Mouse (Mus musculus) cerebellum, postnatal 10 days (tissue): ENCODE results near the gene Olfr1461.

ENCODE experiments used
- DNase-seq, 2 experiments: peaks; one replicate each; pipeline ENCODE4 v3.0.0; 2021; ENCODE audit warnings: mixed read lengths in 2 of 2

Gene Olfr1461

GRCm38 (mm10) chr19:13162700-13163099 is at the start of gene Olfr1461:
Gene Olfr1461 (plus strand): TSS chr19:13163000.
- no peak for DNase-seq

- no peak for DNase-seq
Measured at GRCm38 (mm10) chr19:13149449-13149848, 13.4 kb upstream of the Olfr1461 start, which contains the start of gene Olfr1459. Gene Olfr1459 (minus strand): TSS chr19:13149549.

GRCm38 (mm10) chr19:13185434-13185833 is 22.6 kb downstream of the Olfr1461 start, which contains the start of gene Olfr1462:
Gene Olfr1462 (plus strand): TSS chr19:13185734.
- no peak for DNase-seq
